Mouse (Mus musculus): ENCODE measurements around the gene Cbln3. TPM values are rescaled to one million over a fixed set of nuclear protein-coding genes. Genes with fewer than 3 reads are reported as not detected.

Cbln3 gene
- polyA plus RNA-seq, 1 experiment from 2014 or later: 0.58 TPM

DNA sequence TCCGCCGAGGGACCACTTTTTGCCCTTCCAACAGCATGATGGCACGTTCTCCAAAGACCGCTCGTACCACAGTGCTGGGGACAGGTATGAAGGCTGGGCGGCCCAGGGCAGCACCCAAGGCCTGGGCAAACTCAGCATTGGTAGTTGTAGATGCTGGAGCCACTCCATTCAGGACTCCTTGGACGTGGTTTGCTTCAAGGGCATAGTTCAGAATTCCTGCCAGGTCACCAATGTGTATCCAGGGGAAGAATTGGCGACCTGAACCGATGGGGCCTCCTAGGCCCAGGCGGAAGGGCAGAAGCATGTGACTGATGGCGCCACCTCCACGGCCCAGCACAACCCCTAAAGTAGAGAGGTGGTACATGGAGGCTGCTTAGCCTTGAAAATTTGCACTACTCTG, 13.5 kb upstream of the Cbln3 start:
- H3K4me2 ChIP-seq: no peak overlapping the region
- no peak overlapping the region for H3K27ac ChIP-seq (replicated peaks)
- no peak overlapping the region for H3K9ac ChIP-seq (replicated peaks)
- H3K4me1 ChIP-seq: peaks cover 22% of the 10 kb centered on the region
- ATAC-seq (ENCODE audit: low FRiP score): no peak
- H3K36me3 ChIP-seq: peaks cover 48% of the 10 kb centered on the region
- H3K9me3 ChIP-seq (replicated peaks): no peaks in the 10 kb centered on the region
- no peak overlapping the region for H3K4me3 ChIP-seq (replicated peaks)
- 95% methylated on average over 12 of the region's 12 CpGs for WGBS
- H3K27me3 ChIP-seq (replicated peaks): no peaks in the 10 kb centered on the region

DNA sequence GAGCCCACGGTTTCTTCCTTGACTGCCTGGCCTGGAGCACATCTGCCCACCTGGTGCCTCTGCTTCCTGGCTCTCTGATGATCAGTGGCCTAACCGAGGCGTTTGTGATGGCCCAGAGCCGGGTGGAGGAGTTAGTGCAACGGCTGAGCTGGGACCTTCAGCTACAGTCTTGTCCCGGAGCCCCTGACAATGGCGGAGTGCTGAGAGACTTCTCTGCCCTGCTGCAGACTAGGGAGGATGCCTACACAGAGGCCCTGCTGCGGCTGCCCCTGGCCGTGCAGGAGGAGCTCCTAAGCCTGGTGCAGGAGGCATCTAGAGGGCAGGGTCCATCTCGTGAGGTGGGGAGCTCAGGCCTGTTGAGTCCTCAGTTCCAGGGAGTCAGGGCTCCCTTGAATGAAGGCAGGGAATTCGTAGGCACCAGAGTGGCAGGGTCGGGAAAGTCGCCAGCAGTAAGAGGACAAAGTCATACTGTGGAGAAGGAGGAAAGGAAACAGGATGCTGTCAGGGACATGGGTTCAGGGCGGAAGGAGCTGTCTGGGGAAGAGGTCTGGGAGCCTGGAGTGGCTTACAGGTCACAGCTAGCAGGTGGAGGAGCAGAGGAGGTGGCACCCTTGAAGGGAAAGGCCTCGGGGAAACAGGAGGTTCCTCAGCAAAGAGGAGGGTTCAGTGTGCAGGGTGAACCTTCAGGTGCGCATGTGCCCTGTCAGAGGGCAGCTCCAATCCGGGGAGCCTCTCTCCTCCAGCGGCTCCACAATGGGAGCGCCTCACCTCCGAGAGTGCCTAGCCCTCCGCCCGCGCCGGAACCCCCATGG, 2.6 kb upstream of the Cbln3 start:
- 0 out of 2 replicates have a peak overlapping the region, but pooled peaks have one; percentile 29 for H3K9ac ChIP-seq (replicated peaks)
- H3K9me3 ChIP-seq (replicated peaks): no peaks in the 10 kb centered on the region
- H3K4me2 ChIP-seq: peak overlapping the region; percentile 83; the same call in 1 of the 2 replicates
- H3K27ac ChIP-seq (replicated peaks): no peak overlapping the region
- H3K4me1 ChIP-seq: peaks cover 32% of the 10 kb centered on the region
- H3K36me3 ChIP-seq: peaks cover 47% of the 10 kb centered on the region
- WGBS: 85% methylated on average over 24 of the region's 24 CpGs
- no peak overlapping the region for H3K4me3 ChIP-seq (replicated peaks)
- H3K27me3 ChIP-seq (replicated peaks): no peaks in the 10 kb centered on the region
- ATAC-seq (ENCODE audit: low FRiP score): no peak

GRCm38 (mm10) chr14:55885791-55886271, 1.6 kb upstream of the Cbln3 start:
- H3K27me3 ChIP-seq (replicated peaks): no peaks in the 10 kb centered on the region
- peak overlapping the region; percentile 83 for H3K4me2 ChIP-seq
- peak overlapping the region; percentile 87; the same call in 1 of the 2 replicates for H3K27ac ChIP-seq (replicated peaks)
- no peak for ATAC-seq (ENCODE audit: low FRiP score)
- peak overlapping the region; percentile 74 for H3K9ac ChIP-seq (replicated peaks)
- peaks cover 32% of the 10 kb centered on the region for H3K4me1 ChIP-seq
- peaks cover 41% of the 10 kb centered on the region for H3K36me3 ChIP-seq
- 12% methylated on average over 16 of the region's 16 CpGs for WGBS
- peak overlapping the region; percentile 78 for H3K4me3 ChIP-seq (replicated peaks)
- H3K9me3 ChIP-seq (replicated peaks): no peaks in the 10 kb centered on the region

DNA sequence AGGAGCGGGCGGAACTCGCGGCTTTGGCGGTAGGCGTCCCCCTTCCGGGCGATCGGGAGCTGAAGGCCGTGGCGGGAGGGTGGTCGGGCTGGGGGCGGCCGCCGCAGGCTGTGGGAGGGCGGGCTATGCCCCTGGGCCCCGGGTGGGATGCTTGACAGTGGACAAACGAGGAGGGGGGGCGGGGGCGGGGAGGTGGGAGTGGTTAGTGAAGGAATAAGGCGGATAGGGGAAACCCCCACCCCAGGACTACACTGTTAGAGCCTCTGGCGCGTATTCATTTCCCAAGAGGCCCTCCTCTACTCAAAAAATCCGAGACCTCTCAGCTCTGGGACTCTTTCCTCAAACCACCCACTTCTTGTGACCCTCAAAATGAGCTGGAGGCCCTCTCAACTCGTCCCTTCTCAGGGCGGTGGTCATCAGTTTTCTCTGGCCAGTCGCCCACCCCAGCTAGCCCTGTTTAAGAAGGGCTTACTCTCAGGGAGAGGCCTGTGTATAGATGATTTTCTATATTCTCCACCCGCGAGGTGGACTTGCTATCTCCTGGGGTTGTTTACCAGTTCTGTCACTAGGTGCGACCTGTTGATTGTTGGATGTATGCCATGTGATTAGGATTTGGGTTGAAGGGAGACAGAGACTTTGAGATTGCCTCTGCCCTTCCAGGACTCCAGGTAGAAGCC, 1.1 kb upstream of the Cbln3 start:
- H3K4me2 ChIP-seq: peak overlapping the region; percentile 83
- H3K27me3 ChIP-seq (replicated peaks): no peaks in the 10 kb centered on the region
- under 1% methylated on average over 27 of the region's 30 CpGs for WGBS
- peaks cover 35% of the 10 kb centered on the region for H3K36me3 ChIP-seq
- peak overlapping the region; percentile 78 for H3K4me3 ChIP-seq (replicated peaks)
- H3K9ac ChIP-seq (replicated peaks): peak overlapping the region; percentile 74
- ATAC-seq (ENCODE audit: low FRiP score): peak; percentile 59
- peaks cover 32% of the 10 kb centered on the region for H3K4me1 ChIP-seq
- no peaks in the 10 kb centered on the region for H3K9me3 ChIP-seq (replicated peaks)
- H3K27ac ChIP-seq (replicated peaks): peak overlapping the region; percentile 87

GRCm38 (mm10) chr14:55884713-55885113, 521 bp upstream of the Cbln3 start, which contains the start of gene Khnyn:
TSS of gene Khnyn (plus strand) at chr14:55884947.
- WGBS: under 1% methylated on average over 29 of the region's 30 CpGs
- peak; percentile 91 for ATAC-seq (ENCODE audit: low FRiP score)
- Histone ChIP-seq H3K27me3 (replicated peaks) (no peaks in the 10 kb centered on the region), H3K9ac (replicated peaks) (peak within 1 kb of the TSS; percentile 74), H3K27ac (replicated peaks) (peak within 1 kb of the TSS; percentile 87), H3K4me1 (peaks cover 32% of the 10 kb centered on the region), H3K4me2 (peak within 1 kb of the TSS; percentile 83), H3K9me3 (replicated peaks) (no peaks in the 10 kb centered on the region), H3K4me3 (replicated peaks) (peak within 1 kb of the TSS; percentile 78), H3K36me3 (peaks cover 31% of the 10 kb centered on the region)

DNA sequence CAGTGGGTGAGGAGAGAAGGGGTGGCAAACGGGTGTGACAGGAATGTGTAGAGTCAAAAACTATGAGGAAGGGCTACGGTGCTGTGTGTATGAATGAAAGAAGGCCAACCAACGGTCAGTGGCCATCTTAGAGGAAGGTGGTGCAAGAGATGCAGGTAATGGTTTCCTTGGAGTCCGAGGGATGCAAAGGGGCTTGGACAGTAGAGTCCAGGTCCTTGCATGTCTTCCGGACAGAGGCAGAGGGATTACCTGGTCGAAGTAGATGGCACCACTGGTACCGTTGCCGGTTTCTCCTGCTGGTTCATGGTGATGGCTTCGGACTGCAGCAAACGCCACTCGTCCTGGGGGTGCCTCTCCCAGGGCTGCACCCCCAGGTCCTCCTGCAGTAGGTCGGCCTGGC, 529 bp downstream of the Cbln3 start:
- H3K27me3 ChIP-seq (replicated peaks): no peaks in the 10 kb centered on the region
- H3K4me2 ChIP-seq: no peak overlapping the region
- H3K36me3 ChIP-seq: peaks cover 21% of the 10 kb centered on the region
- H3K9ac ChIP-seq (replicated peaks): 0 out of 2 replicates have a peak overlapping the region, but pooled peaks have one; percentile 74
- peaks cover 32% of the 10 kb centered on the region for H3K4me1 ChIP-seq
- H3K4me3 ChIP-seq (replicated peaks): no peak overlapping the region
- peak overlapping the region; percentile 87 for H3K27ac ChIP-seq (replicated peaks)
- 91% methylated on average over 12 of the region's 12 CpGs for WGBS
- H3K9me3 ChIP-seq (replicated peaks): no peaks in the 10 kb centered on the region
- ATAC-seq (ENCODE audit: low FRiP score): 0 out of 2 replicates have a peak, but pooled peaks have one; percentile 1

DNA sequence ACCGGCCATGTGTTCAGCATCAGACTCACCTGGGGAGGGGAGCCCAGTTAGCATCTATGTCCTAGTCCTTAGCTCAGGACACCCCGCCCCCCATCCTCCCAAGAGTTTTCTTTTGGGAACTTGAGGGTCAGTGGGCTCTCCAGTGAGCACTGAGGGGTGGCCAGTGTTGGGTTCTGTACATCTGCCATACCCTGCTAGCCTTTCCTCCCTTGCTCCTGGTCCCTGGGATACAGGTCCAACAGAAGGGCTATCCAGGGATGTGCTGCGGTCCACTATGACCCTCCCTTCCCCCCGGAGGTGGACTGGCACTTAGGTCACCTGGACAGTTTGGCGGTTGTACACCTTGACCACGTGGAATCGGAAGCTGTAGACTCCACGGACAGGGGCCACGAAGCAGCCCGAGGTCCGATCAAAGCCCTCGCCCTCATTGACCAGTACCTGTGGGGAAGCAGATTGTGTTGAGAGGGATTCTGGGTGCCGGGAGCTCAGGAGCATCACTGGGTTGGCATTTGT, 987 bp downstream of the Cbln3 start:
- Histone ChIP-seq H3K4me3 (replicated peaks) (no peak overlapping the region), H3K27me3 (replicated peaks) (no peaks in the 10 kb centered on the region), H3K36me3 (peaks cover 16% of the 10 kb centered on the region), H3K4me2 (no peak overlapping the region), H3K9ac (replicated peaks) (no peak overlapping the region), H3K9me3 (replicated peaks) (no peaks in the 10 kb centered on the region), H3K4me1 (peaks cover 32% of the 10 kb centered on the region), H3K27ac (replicated peaks) (no peak overlapping the region)
- ATAC-seq (ENCODE audit: low FRiP score): no peak
- WGBS: 95% methylated on average over 13 of the region's 13 CpGs

- no peak for ATAC-seq (ENCODE audit: low FRiP score)
- Histone ChIP-seq H3K4me1 (peaks cover 32% of the 10 kb centered on the region), H3K36me3 (peaks cover 6% of the 10 kb centered on the region), H3K9ac (replicated peaks) (no peak overlapping the region), H3K27ac (replicated peaks) (no peak overlapping the region), H3K9me3 (replicated peaks) (no peaks in the 10 kb centered on the region), H3K4me2 (no peak overlapping the region), H3K4me3 (replicated peaks) (no peak overlapping the region), H3K27me3 (replicated peaks) (no peaks in the 10 kb centered on the region)
- 73% methylated on average over 6 of the region's 6 CpGs for WGBS
Measured at GRCm38 (mm10) chr14:55882171-55882641, 2.0 kb downstream of the Cbln3 start.

DNA sequence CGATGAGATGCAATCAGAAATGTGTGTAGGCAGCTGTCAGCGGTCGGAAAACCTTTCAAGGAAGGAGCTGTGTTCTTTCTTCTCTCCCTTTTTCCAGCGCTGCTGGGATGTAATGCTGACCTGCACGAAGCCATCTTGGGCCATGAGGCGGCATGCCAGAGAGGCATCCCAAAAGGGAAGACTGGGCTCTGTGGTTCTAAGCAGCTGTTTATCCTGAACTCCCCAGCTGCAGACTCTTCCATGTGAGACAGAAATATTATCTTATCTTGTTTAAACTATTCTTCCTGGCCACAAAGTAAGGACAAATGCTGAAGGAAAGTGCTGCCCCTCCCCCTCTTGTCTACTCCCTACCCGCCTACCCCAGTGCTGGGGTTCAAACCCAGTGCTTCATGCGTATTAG, 3.2 kb downstream of the Cbln3 start:
- Histone ChIP-seq H3K4me3 (replicated peaks) (no peak overlapping the region), H3K36me3 (no peaks in the 10 kb centered on the region), H3K9me3 (replicated peaks) (no peaks in the 10 kb centered on the region), H3K9ac (replicated peaks) (no peak overlapping the region), H3K4me1 (peaks cover 20% of the 10 kb centered on the region), H3K4me2 (no peak overlapping the region), H3K27ac (replicated peaks) (no peak overlapping the region), H3K27me3 (replicated peaks) (no peaks in the 10 kb centered on the region)
- ATAC-seq (ENCODE audit: low FRiP score): no peak
- WGBS: 90% methylated on average over 8 of the region's 8 CpGs

- Histone ChIP-seq H3K4me3 (replicated peaks) (no peak overlapping the region), H3K27ac (replicated peaks) (no peak overlapping the region), H3K27me3 (replicated peaks) (no peaks in the 10 kb centered on the region), H3K4me2 (no peak overlapping the region), H3K9ac (replicated peaks) (no peak overlapping the region), H3K4me1 (peaks cover 12% of the 10 kb centered on the region), H3K36me3 (no peaks in the 10 kb centered on the region), H3K9me3 (replicated peaks) (no peaks in the 10 kb centered on the region)
- no peak for ATAC-seq (ENCODE audit: low FRiP score)
- 44% methylated on average over 1 of the region's 1 CpGs for WGBS
Measured at GRCm38 (mm10) chr14:55879623-55880022, 4.6 kb downstream of the Cbln3 start.

- Histone ChIP-seq H3K9ac (replicated peaks) (no peak overlapping the region), H3K4me3 (replicated peaks) (no peak overlapping the region), H3K4me2 (no peak overlapping the region), H3K4me1 (peaks cover 14% of the 10 kb centered on the region), H3K27ac (replicated peaks) (no peak overlapping the region), H3K9me3 (replicated peaks) (no peaks in the 10 kb centered on the region), H3K36me3 (no peaks in the 10 kb centered on the region), H3K27me3 (replicated peaks) (no peaks in the 10 kb centered on the region)
- 24% methylated on average over 7 of the region's 7 CpGs for WGBS
- ATAC-seq (ENCODE audit: low FRiP score): no peak
Measured at GRCm38 (mm10) chr14:55878316-55878940, 5.8 kb downstream of the Cbln3 start.

All from neural tube, embryonic 15.5 days (tissue).